In the genomic region with DNA sequence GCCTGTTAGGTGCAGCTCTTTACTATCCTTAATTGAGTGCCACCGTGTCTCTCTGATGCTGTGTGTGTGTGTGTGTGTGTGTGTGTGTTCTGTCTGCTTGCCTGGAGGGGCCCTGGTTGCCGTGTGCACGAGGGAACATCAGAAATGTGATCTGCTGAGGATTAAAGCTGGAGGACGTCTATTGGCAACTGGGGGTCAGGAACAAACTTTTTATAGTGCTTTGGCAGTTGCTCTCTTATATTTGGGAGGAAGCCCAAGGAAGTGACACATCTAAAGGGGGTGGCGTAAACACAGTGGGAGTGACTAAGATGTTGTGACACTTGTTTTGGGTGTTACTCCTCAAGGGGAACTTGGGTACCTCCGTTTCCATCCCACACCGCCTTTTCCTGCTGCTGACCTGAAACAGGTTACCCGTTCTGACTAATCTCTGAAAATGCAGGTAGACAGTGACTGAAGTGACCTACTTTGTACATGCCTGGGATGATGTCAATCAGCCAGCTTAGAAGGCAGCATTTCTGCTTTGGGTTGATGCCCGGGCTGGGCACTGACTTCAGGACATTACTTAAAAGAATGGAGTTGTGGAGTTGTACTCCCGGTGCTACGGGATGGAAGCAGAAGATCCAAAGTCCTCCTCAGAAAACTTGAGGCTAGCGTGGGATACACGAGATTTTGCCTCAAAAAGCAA, we compare ENCODE assay signal across 9 mouse cellular contexts. TPM values are rescaled to one million over a fixed set of nuclear protein-coding genes. Genes with fewer than 3 reads are reported as not detected.
DNase-seq lines count a peak whose midpoint lies in the region; ATAC-seq lines count a peak whose summit lies in the region.
"Had no signal": no experiment of that assay in that cellular context is flagged by ENCODE, and none has a peak within 500 bp of the region (broad histone marks: within the 10 kb centered on the region; RNA-seq: fewer than 3 reads in every experiment).

No protein-coding gene starts in this region.

- no peaks in the 10 kb centered on the region for H3K9me3 ChIP-seq in embryonic facial prominence, embryonic 14.5 days (ENCODE audit: control insufficient read depth, low read length)
- H3K9me3 ChIP-seq in hindbrain, embryonic 16.5 days (ENCODE audit: control insufficient read depth, low read length), result no peaks in the 10 kb centered on the region

- peak overlapping the region; percentile 55 for H3K27ac ChIP-seq in embryonic facial prominence, embryonic 14.5 days (replicated peaks; ENCODE audit: low read depth, low read length)
- H3K27ac ChIP-seq in hindbrain, embryonic 16.5 days (ENCODE audit: low read depth, low read length), result peak overlapping the region; percentile 36; the same call in 1 of the 2 replicates

- no peak overlapping the region for H3K4me2 ChIP-seq in embryonic facial prominence, embryonic 14.5 days (ENCODE audit: low read depth, low read length)
- H3K4me2 ChIP-seq in hindbrain, embryonic 16.5 days (ENCODE audit: low read length), result no peak overlapping the region

- DNase-seq in frontal cortex, postnatal 25 days (ENCODE audit: low spot score in 2 of 2), result no peak
- DNase-seq in 416B (ENCODE audit: low read depth), result peak; percentile 93
- DNase-seq in embryonic facial prominence, embryonic 14.5 days (ENCODE audit: low spot score), result peak; percentile 48
- no peak for DNase-seq in yolk sac, embryonic 10.5 days (ENCODE audit: low spot score)

- ATAC-seq in frontal cortex, adult (ENCODE audit: low TSS enrichment), result peak; percentile 38; the same call in 1 of the 2 replicates
- ATAC-seq in embryonic facial prominence, embryonic 14.5 days (ENCODE audit: low read depth), result peak; percentile 63
- ATAC-seq in hindbrain, embryonic 16.5 days, result peak; percentile 48
- ATAC-seq in megakaryocyte-erythroid progenitor cell, adult 5-6 weeks (replicated peaks; ENCODE audit: low FRiP score, low TSS enrichment, poor library complexity, severe bottlenecking), result peak; percentile 51
- ATAC-seq in cerebellum, adult (ENCODE audit: insufficient number of reproducible peaks, low FRiP score, low TSS enrichment), result no peak
- ATAC-seq: Patski had no signal

- no peak overlapping the region for H3K9ac ChIP-seq in embryonic facial prominence, embryonic 14.5 days (ENCODE audit: low read depth, low read length)
- no peak overlapping the region for H3K9ac ChIP-seq in hindbrain, embryonic 16.5 days (ENCODE audit: low read depth, low read length)

- no peaks in the 10 kb centered on the region for H3K27me3 ChIP-seq in embryonic facial prominence, embryonic 14.5 days (replicated peaks; ENCODE audit: control insufficient read depth, insufficient read depth, low read length)
- H3K27me3 ChIP-seq in hindbrain, embryonic 16.5 days (replicated peaks; ENCODE audit: control insufficient read depth, insufficient read depth, low read length), result no peaks in the 10 kb centered on the region
- H3K27me3 ChIP-seq: Patski had no signal

- H3K4me1 ChIP-seq in embryonic facial prominence, embryonic 14.5 days (ENCODE audit: control insufficient read depth, insufficient read depth, low read length), result peaks cover 10% of the 10 kb centered on the region
- H3K4me1 ChIP-seq in hindbrain, embryonic 16.5 days (ENCODE audit: control insufficient read depth, insufficient read depth, low read depth, low read length), result peaks cover 9% of the 10 kb centered on the region

- no peaks in the 10 kb centered on the region for H3K36me3 ChIP-seq in embryonic facial prominence, embryonic 14.5 days (ENCODE audit: control insufficient read depth, insufficient read depth, low read length)
- no peaks in the 10 kb centered on the region for H3K36me3 ChIP-seq in hindbrain, embryonic 16.5 days (ENCODE audit: control insufficient read depth, insufficient read depth, low read length)

- no peak overlapping the region for H3K4me3 ChIP-seq in embryonic facial prominence, embryonic 14.5 days (ENCODE audit: low read depth, low read length)
- no peak overlapping the region for H3K4me3 ChIP-seq in hindbrain, embryonic 16.5 days (ENCODE audit: low read length)

- 58% methylated on average over 13 of the region's 13 CpGs for WGBS in embryonic facial prominence, embryonic 14.5 days
- 60% methylated on average over 13 of the region's 13 CpGs for WGBS in hindbrain, embryonic 16.5 days

RNA-seq across cellular contexts. Expression of gene Hectd1, which starts 37.0 kb away (rescaled TPM):
- polyA plus RNA-seq in embryonic facial prominence, embryonic 14.5 days (2014; fragmentation: Nextera tagmentation; extraction: Ambion mirVana), result 40.4 and 41.6 TPM in 2 replicates
- 31.3 and 33.3 TPM in 2 replicates for polyA plus RNA-seq in hindbrain, embryonic 16.5 days (2015; fragmentation: Nextera tagmentation; extraction: Ambion mirVana)
- 87.4 and 132 TPM in 2 replicates for total RNA-seq in megakaryocyte-erythroid progenitor cell, adult 5-6 weeks (2014; fragmentation: Nextera tagmentation)
- total RNA-seq in megakaryocyte-erythroid progenitor cell, adult 5-6 weeks (2017), result 186 and 187 TPM in 2 replicates

Comparison
In these comparisons a context has a peak if more than half of its experiments do, and no peak if none do; other contexts are left out.
1. DNase-seq: peak in 416B (single experiment) and embryonic facial prominence, embryonic 14.5 days (single experiment); none in frontal cortex, postnatal 25 days (0 of 2) and yolk sac, embryonic 10.5 days (single experiment).